Mouse (Mus musculus) erythroblast, embryonic 14.5 days (primary cell): ENCODE measurements around the gene Slfn8. TPM values are rescaled to one million over a fixed set of nuclear protein-coding genes. Genes with fewer than 3 reads are reported as not detected.
"Not testable (repeated sequence)": the region's sequence is repeated elsewhere in the genome, so short reads cannot be mapped to it uniquely, and the experiment has no call there.

Experiments used
- H3K27me3 ChIP-seq: 2 replicates; pipeline ENCODE4 v1.6.1; 2012; ENCODE audit warnings: inconsistent platforms; ENCODE audit not compliant: control insufficient read depth
- H3K36me3 ChIP-seq: 2 replicates; pipeline ENCODE4 v1.6.1; 2012; ENCODE audit warnings: mild to moderate bottlenecking, inconsistent platforms; ENCODE audit not compliant: control insufficient read depth
- H3K4me1 ChIP-seq: 2 replicates; pipeline ENCODE4 v1.6.1; 2012; ENCODE audit warnings: inconsistent platforms; ENCODE audit not compliant: control insufficient read depth
- H3K4me3 ChIP-seq: replicated peaks from 2 replicates; pipeline ENCODE3; 2012; ENCODE audit warnings: moderate library complexity, mild to moderate bottlenecking, inconsistent platforms
- H3K9me3 ChIP-seq: 2 replicates; pipeline ENCODE4 v1.6.1; 2012; ENCODE audit warnings: low read length, inconsistent platforms, mixed read lengths; ENCODE audit not compliant: control insufficient read depth
- GATA1 ChIP-seq: IDR thresholded peaks from 2 replicates; pipeline ENCODE4 v1.6.1; 2012; ENCODE audit warnings: low read length, inconsistent platforms, mixed read lengths
- TAL1 ChIP-seq: IDR thresholded peaks from 3 replicates; pipeline ENCODE4 v1.6.1; 2012; ENCODE audit warnings: low read length, inconsistent platforms, mixed read lengths
- polyA plus RNA-seq: library from polyadenylated mRNA; stranded (reverse); fragments of >175 nt; gene quantifications from 2 replicates; pipeline ENCODE4 v1.2.3, GENCODE M21; 2012

Gene Slfn8
- polyA plus RNA-seq, 1 experiment, result not detected

GRCm38 (mm10) chr11:83016093-83016492, 4.5 kb downstream of the Slfn8 start:
- no peak for TF ChIP-seq TAL1
- no peak for TF ChIP-seq GATA1
- no peaks in the 10 kb centered on the region for H3K4me1 ChIP-seq
- H3K27me3 ChIP-seq, result no peaks in the 10 kb centered on the region
- H3K36me3 ChIP-seq, result no peaks in the 10 kb centered on the region
- H3K9me3 ChIP-seq, result no peaks in the 10 kb centered on the region
- H3K4me3 ChIP-seq, result no peak overlapping the region

- no peaks in the 10 kb centered on the region for H3K27me3 ChIP-seq
- TF ChIP-seq GATA1 (no peak), TAL1 (no peak)
- no peaks in the 10 kb centered on the region for H3K36me3 ChIP-seq
- no peak overlapping the region for H3K4me3 ChIP-seq
- no peaks in the 10 kb centered on the region for H3K9me3 ChIP-seq
- no peaks in the 10 kb centered on the region for H3K4me1 ChIP-seq
Observed at GRCm38 (mm10) chr11:83013356-83013755, 7.3 kb downstream of the Slfn8 start.

DNA sequence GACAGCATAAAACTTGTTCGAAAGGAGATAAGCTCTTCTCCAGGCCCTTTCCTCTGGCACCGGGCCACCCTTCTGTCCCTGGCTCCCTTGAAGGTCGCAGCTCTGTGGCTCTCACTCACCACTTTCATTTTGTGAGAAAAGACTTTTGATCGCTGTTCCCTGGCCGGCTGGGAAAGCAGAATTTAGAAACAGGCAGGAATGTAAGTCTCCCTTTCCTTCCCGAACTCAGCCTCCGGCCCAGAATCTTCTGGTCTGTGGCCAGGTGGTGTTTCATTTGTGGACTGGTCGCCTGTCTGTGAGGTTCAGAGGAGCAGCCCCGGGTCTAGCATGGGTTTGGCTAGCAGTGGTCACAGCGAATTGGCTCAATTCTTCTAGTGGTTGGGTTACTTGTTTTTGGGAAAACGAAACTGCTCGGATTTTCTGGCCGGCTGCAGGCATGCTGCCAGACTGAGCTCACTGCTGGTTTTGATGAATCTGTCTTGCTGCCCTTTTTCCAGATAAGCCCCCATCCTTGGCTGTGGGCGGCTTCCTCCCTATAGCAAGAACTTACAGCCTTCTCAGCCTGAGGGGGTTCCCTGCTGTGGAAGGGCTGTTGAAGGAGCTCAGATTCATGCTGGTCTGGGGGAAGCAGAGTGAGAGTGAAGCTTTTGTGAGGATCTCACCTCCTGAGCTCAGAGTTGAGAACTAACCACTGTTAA, 29.0 kb downstream of the Slfn8 start, which contains the start of gene Slfn9:
Gene Slfn9 (minus strand): TSS at position 362 of the 698 bp plus-strand sequence.
- no peak for TF ChIP-seq TAL1
- no peak for TF ChIP-seq GATA1
- H3K4me1 ChIP-seq, result peaks cover 18% of the 10 kb centered on the region
- no peaks in the 10 kb centered on the region for H3K9me3 ChIP-seq
- H3K27me3 ChIP-seq, result peaks cover 8% of the 10 kb centered on the region
- peaks cover 16% of the 10 kb centered on the region for H3K36me3 ChIP-seq
- peak within 1 kb of the TSS; percentile 71 for H3K4me3 ChIP-seq

- Histone ChIP-seq H3K4me3 (peak overlapping the region; percentile 71), H3K36me3 (peaks cover 24% of the 10 kb centered on the region), H3K4me1 (peaks cover 18% of the 10 kb centered on the region)
- H3K27me3 ChIP-seq, H3K9me3 ChIP-seq: not testable (repeated sequence)
Observed at GRCm38 (mm10) chr11:82990612-82991385, 29.8 kb downstream of the Slfn8 start.

GRCm38 (mm10) chr11:82989357-82989756, 31.3 kb downstream of the Slfn8 start:
- H3K4me3 ChIP-seq, result peak overlapping the region; percentile 71
- H3K36me3 ChIP-seq, result peaks cover 38% of the 10 kb centered on the region
- no peak for TF ChIP-seq GATA1
- TF ChIP-seq TAL1, result no peak
- peaks cover 3% of the 10 kb centered on the region; the same call in 1 of the 2 replicates for H3K9me3 ChIP-seq
- peaks cover 18% of the 10 kb centered on the region for H3K4me1 ChIP-seq
- H3K27me3 ChIP-seq, result peaks cover 8% of the 10 kb centered on the region

- TF ChIP-seq GATA1 (no peak), TAL1 (no peak)
- Histone ChIP-seq H3K27me3 (peaks cover 8% of the 10 kb centered on the region), H3K9me3 (peaks cover 3% of the 10 kb centered on the region; the same call in 1 of the 2 replicates)
Observed at GRCm38 (mm10) chr11:82987621-82988020, 33.0 kb downstream of the Slfn8 start.

DNA sequence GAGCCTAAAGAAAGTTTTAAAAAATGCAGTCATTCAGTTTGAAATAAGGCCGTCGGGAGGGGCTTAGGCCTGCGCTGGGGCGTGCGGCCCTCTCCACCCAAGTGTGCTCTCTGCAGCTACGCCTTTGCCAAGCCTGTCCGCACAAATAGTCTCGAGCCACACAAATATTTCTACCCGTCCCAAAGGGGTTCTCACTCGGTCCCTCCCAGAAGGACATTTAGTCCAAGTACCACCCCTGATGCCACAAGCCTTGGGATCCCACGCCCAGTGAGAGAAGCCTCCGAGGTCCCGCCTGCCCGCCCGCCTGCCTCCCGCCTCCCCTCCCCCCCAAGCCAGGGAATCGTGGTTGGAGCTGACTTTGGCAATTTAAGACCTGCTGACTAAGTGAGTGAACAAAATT, 37.4 kb downstream of the Slfn8 start:
- Histone ChIP-seq H3K9me3 (peaks cover 6% of the 10 kb centered on the region; the same call in 1 of the 2 replicates), H3K4me3 (no peak overlapping the region)
- no peak for TF ChIP-seq GATA1
- no peak for TF ChIP-seq TAL1

More at GRCm38 (mm10) chr11:82987621-82988020, 33.0 kb downstream of the Slfn8 start:
- peaks cover 55% of the 10 kb centered on the region for H3K36me3 ChIP-seq
- peaks cover 18% of the 10 kb centered on the region for H3K4me1 ChIP-seq
- no peak overlapping the region for H3K4me3 ChIP-seq

DNA sequence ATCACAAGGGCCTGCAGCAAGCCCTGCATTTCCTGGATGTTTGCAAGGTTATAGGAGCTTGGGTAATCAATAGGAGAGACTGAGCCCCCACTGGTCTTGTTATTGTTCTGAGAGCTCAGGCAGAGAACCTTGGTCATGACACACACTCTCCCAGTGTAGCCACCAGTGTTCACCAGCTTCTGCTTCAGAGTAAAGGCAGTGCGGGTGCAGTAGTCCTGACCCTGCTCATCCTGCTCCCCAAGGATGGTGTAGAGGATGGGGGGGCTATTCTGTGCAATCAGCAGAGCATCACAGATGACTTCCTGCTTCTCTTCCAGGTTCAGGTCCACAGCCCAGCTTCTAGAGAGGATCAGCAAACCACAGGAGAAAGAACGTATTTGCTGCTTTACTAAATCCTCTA, 38.2 kb downstream of the Slfn8 start:
- H3K4me1 ChIP-seq, H3K27me3 ChIP-seq, H3K9me3 ChIP-seq, H3K4me3 ChIP-seq: not testable (repeated sequence)
- H3K36me3 ChIP-seq, result peaks cover 80% of the 10 kb centered on the region

More for the DNA sequence above, 37.4 kb downstream of the Slfn8 start:
- Histone ChIP-seq H3K36me3 (peaks cover 86% of the 10 kb centered on the region), H3K4me1 (no peaks in the 10 kb centered on the region; the same call in 1 of the 2 replicates), H3K27me3 (no peaks in the 10 kb centered on the region)

DNA sequence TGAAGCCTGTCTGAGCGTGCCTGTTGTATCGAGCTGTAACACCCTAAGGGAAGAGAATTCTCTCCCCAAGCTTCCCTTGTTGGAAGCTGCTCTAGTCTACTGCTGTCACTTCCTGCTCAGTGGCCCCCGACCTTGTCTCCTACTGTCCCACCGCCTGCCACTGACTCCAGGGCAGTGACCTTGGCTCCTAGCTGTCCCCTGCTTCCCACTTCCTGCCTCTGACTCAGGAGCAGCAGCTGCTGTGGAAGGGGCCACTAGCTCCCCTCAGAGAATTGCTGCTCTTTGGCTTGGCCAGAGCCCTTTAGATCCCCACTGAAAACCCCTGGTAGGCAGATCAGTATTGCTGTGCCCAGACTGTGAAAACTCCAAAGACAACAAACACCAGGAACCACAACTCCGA, 46.7 kb downstream of the Slfn8 start:
- Histone ChIP-seq H3K9me3 (no peaks in the 10 kb centered on the region), H3K36me3 (peaks cover 3% of the 10 kb centered on the region), H3K4me3 (no peak overlapping the region), H3K4me1 (peaks cover 12% of the 10 kb centered on the region), H3K27me3 (peaks cover 6% of the 10 kb centered on the region)
- TF ChIP-seq GATA1, result no peak
- TF ChIP-seq TAL1, result no peak
